Mouse (Mus musculus) hindbrain, postnatal 0 days (tissue): ENCODE results near the gene Smim17. TPM values are rescaled to one million over a fixed set of nuclear protein-coding genes. Genes with fewer than 3 reads are reported as not detected.
A peak's percentile ranks its signal among the peaks of the same experiment; 100 is the strongest.

ENCODE experiments used
- ATAC-seq: fragments of 200-750 bp; cut with Nextera tagmentation; 2 replicates; pipeline ENCODE4 v1.8.0; 2017; ENCODE audit warnings: mild to moderate bottlenecking, moderate TSS enrichment, moderate library complexity
- DNase-seq: peaks from one replicate; pipeline ENCODE4 v3.0.0-alpha.2; 2015; ENCODE audit warnings: low spot score
- H3K27ac ChIP-seq: fragments of 300-500 bp; sonication (generic); 2 replicates; pipeline ENCODE4 v1.5.1; 2014; ENCODE audit warnings: mild to moderate bottlenecking
- H3K27me3 ChIP-seq: fragments of 300-500 bp; sonication (generic); 2 replicates; pipeline ENCODE4 v1.6.1; 2014; ENCODE audit warnings: low read length, mixed read lengths; ENCODE audit not compliant: insufficient read depth
- H3K36me3 ChIP-seq: fragments of 300-500 bp; sonication (generic); 2 replicates; pipeline ENCODE4 v1.6.1; 2014; ENCODE audit warnings: low read length, mixed read lengths; ENCODE audit not compliant: insufficient read depth
- H3K4me1 ChIP-seq: fragments of 300-500 bp; sonication (generic); 2 replicates; pipeline ENCODE4 v1.6.1; 2014; ENCODE audit warnings: antibody characterized with exemption, low read length, mixed read lengths; ENCODE audit not compliant: insufficient read depth
- H3K4me2 ChIP-seq: fragments of 300-500 bp; sonication (generic); 2 replicates; pipeline ENCODE4 v1.6.1; 2014; ENCODE audit warnings: low read depth, mild to moderate bottlenecking, low read length, moderate library complexity, mixed read lengths
- H3K4me3 ChIP-seq: fragments of 300-500 bp; sonication (generic); 2 replicates; pipeline ENCODE4 v1.5.1; 2014; ENCODE audit warnings: low read length
- H3K9ac ChIP-seq: fragments of 300-500 bp; sonication (generic); replicated peaks from 2 replicates; pipeline ENCODE4 v1.6.1; 2014; ENCODE audit warnings: mild to moderate bottlenecking, low read length, moderate library complexity, mixed read lengths
- H3K9me3 ChIP-seq: fragments of 300-500 bp; sonication (generic); 2 replicates; pipeline ENCODE4 v1.6.1; 2016; ENCODE audit warnings: low read length, mixed read lengths
- CTCF ChIP-seq: IDR thresholded peaks from 2 replicates; pipeline ENCODE4 v1.5.1; 2016; ENCODE audit warnings: antibody characterized with exemption, control low read depth, low read depth
- WGBS: fragments of 180-500 bp; shearing (Covaris S2); extraction: QIAGEN DNeasy Blood & Tissue Kit; methylation state at CpG from one replicate; pipeline ENCODE4 v1.1.7; 2014; 5-methylcytosine and 5-hydroxymethylcytosine counted together
- polyA plus RNA-seq: library from polyadenylated mRNA; unstranded; fragments of >200 nt; fragmentation: Nextera tagmentation; extraction: Ambion mirVana; gene quantifications from 2 replicates; pipeline ENCODE4 v1.2.1, GENCODE M21; 2015
- total RNA-seq: library from RNA; depleted of rRNA; stranded (reverse); fragments of >200 nt; gene quantifications from 2 replicates; pipeline ENCODE4 v1.2.3, GENCODE M21; 2014

Smim17 gene
- total and polyA plus RNA-seq, 2 experiments from 2014 or later = 7.7 to 16.9 TPM

DNA sequence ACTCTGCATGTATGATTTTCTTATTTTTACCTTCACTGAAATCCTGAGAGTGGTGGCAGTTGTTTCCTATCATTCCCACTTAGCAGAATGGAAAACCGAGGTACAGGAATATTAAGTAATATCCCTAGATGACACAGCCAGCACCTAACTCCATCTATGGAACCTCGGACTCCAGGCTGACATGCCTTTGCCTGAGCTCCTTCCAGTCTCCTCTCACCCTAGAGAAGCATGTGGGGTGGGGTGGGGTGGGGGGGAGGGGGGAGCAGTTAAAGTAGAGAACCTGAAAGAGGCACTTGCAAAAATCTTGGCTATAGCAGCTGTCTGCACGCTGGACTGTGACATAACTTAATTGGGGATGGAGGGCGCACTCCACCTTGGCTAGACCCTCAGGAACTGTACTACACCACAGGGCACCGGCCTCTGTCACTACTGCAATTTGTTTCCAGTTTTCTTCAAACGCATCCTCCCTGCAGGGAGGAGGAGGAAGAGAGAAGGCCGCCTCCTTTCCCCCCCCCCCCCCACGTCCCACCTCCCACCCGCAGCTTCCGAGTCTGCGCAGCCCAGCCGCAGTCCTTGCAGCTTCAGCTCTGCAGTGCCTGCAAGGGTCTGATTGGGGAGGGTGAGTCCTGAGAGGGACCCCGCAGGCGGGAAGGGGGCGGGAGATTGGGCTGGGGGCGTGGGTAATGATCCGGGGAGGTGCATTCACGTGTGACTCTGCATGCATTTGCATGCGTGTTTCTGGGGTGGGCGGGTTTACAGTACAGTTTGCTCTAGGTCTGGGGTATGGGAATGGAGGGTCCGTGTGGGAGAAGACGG is 16.3 kb downstream of the Smim17 start:
- H3K9ac ChIP-seq = peak overlapping the region; percentile 48
- peak overlapping the region; percentile 39 for H3K4me3 ChIP-seq
- no peak for TF ChIP-seq CTCF
- DNase-seq = peak; percentile 76
- no peaks in the 10 kb centered on the region for H3K9me3 ChIP-seq
- H3K36me3 ChIP-seq = no peaks in the 10 kb centered on the region
- WGBS = 9% methylated on average over 18 of the region's 22 CpGs
- peak overlapping the region; percentile 53 for H3K4me2 ChIP-seq
- H3K27ac ChIP-seq = peak overlapping the region; percentile 36; the same call in 1 of the 2 replicates
- H3K27me3 ChIP-seq = no peaks in the 10 kb centered on the region
- ATAC-seq = peak; percentile 94
- H3K4me1 ChIP-seq = no peaks in the 10 kb centered on the region

DNA sequence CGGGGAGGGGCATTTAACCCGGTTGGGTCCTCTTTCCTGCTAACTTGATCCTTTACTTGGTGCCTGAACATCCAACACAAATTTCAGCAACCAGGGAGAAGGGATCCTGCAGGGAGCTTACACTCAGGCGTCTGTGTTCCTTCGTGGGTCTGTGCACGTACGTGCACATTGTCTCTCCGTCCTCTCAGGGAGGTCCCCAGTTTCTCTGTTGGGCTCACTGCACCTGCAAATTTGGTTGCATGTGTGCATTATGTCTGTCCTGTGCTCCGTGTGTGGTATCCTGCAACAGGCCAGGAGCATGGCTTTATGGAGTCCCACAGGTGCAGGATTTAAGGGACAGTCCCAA is 16.9 kb downstream of the Smim17 start:
- Histone ChIP-seq H3K4me3 (peak overlapping the region; percentile 39), H3K4me2 (peak overlapping the region; percentile 53), H3K9me3 (no peaks in the 10 kb centered on the region), H3K27ac (peak overlapping the region; percentile 36; the same call in 1 of the 2 replicates), H3K27me3 (no peaks in the 10 kb centered on the region), H3K9ac (peak overlapping the region; percentile 48), H3K36me3 (no peaks in the 10 kb centered on the region), H3K4me1 (no peaks in the 10 kb centered on the region)
- ATAC-seq = peak; percentile 69
- TF ChIP-seq CTCF = no peak
- peak; percentile 4 for DNase-seq
- 12% methylated on average over 8 of the region's 8 CpGs for WGBS

DNA sequence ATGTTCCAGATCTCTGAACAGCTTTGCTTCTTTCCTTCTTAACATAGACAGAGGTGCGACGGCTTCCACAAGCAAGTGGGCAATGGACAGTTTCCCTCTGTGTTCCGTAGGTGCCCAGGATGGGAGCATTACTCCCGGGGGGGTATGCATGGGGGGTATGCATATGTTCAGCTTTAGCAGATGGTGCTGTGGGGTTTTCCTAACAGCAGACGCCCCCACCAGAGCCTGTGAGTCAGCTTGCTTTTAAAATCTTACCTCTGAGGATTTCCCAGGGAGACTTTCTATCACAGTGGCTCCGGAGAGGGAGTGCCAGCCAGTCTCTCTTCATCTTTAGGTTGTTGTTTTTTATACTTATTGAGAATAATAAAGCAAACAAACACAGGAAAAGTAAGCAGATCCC is 21.4 kb downstream of the Smim17 start:
- Histone ChIP-seq H3K27ac (no peak overlapping the region), H3K36me3 (no peaks in the 10 kb centered on the region), H3K9me3 (no peaks in the 10 kb centered on the region), H3K9ac (no peak overlapping the region), H3K27me3 (no peaks in the 10 kb centered on the region), H3K4me3 (no peak overlapping the region), H3K4me1 (no peaks in the 10 kb centered on the region), H3K4me2 (no peak overlapping the region)
- ATAC-seq = no peak
- no peak for DNase-seq
- 78% methylated on average over 6 of the region's 6 CpGs for WGBS
- no peak for TF ChIP-seq CTCF

DNA sequence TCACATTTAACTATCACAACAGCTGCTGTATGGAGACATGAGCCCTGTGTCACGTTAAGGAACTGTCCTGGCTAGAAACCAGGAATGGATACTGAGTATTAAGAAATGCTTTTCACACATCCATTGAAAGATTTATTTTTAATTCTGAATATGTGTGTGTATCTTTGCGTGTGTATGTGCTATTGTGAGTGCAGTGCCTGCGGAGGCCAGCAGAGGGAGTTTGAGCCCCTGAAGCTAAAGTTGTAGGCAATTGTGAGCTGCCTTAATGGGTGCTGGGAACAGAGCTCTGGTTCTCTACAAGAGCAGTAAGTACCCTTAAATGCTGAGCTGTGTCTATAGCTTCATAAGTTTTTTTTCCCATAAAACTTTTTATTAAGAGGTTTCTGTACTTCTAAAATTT is 30.9 kb downstream of the Smim17 start:
- Histone ChIP-seq H3K4me1 (no peaks in the 10 kb centered on the region), H3K27me3 (no peaks in the 10 kb centered on the region), H3K9me3 (peaks cover 4% of the 10 kb centered on the region; the same call in 1 of the 2 replicates), H3K27ac (no peak overlapping the region), H3K9ac (no peak overlapping the region), H3K4me3 (no peak overlapping the region), H3K4me2 (no peak overlapping the region), H3K36me3 (no peaks in the 10 kb centered on the region)
- DNase-seq (no peak), ATAC-seq (no peak)
- 85% methylated on average over 3 of the region's 3 CpGs for WGBS
- peak; percentile 34 for TF ChIP-seq CTCF

DNA sequence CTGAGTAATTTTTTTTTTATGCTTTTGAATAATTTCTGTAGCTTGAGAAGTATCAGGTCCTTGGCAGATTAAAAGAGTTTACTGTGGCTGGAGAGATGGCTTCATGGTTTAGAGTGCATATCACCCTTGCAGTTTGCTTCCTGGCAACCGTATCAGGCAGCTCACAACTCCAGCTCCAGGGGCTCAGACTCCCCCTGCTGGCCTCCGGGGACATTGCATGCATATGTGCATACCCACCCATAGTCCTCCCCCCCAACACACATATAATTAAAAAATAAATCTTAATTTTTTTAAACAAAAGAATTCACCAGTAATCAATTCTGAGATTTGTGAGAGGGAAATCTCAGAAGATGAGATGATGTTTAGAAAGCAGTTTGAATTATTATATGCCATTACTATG is 31.8 kb downstream of the Smim17 start:
- Histone ChIP-seq H3K4me3 (no peak overlapping the region), H3K9ac (no peak overlapping the region), H3K27ac (no peak overlapping the region), H3K4me2 (no peak overlapping the region), H3K4me1 (no peaks in the 10 kb centered on the region), H3K36me3 (no peaks in the 10 kb centered on the region), H3K9me3 (peaks cover 4% of the 10 kb centered on the region; the same call in 1 of the 2 replicates), H3K27me3 (no peaks in the 10 kb centered on the region)
- DNase-seq (no peak), ATAC-seq (no peak)
- TF ChIP-seq CTCF = peak; percentile 50
- 37% methylated on average over 2 of the region's 2 CpGs for WGBS

DNA sequence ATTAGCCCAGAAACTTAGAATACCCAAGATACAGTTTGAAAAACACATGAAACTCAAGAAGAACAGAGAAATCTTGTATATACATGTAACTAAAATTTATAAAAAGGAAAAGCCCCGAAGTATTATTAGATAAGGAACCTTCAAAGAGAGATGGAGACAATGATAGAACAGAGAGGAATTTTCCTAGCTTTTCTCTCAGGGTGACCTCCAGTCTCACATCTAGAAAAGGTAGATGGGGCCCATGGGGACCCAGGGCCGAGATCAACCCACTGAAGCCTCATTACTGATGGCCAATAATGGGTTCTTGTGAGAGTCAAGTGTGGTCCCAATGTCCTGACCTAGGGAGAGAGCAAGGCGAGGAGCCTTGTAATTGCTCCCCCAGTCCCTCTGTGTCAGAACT is 39.9 kb downstream of the Smim17 start, which contains the start of gene Olfr1344:
Gene Olfr1344, plus strand, starts transcription at position 301 of the 400 bp plus-strand sequence.
- no peaks in the 10 kb centered on the region for H3K27me3 ChIP-seq
- H3K4me3 ChIP-seq = no peak within 1 kb of the TSS
- no peak within 1 kb of the TSS for H3K27ac ChIP-seq
- no peak within 1 kb of the TSS for H3K4me2 ChIP-seq
- whole genome bisulfite sequencing = 79% methylated on average over 3 of the region's 3 CpGs
- H3K36me3 ChIP-seq = no peaks in the 10 kb centered on the region
- no peak for ATAC-seq
- TF ChIP-seq CTCF = no peak
- DNase-seq = no peak
- no peaks in the 10 kb centered on the region for H3K9me3 ChIP-seq
- no peak within 1 kb of the TSS for H3K9ac ChIP-seq
- no peaks in the 10 kb centered on the region for H3K4me1 ChIP-seq

DNA sequence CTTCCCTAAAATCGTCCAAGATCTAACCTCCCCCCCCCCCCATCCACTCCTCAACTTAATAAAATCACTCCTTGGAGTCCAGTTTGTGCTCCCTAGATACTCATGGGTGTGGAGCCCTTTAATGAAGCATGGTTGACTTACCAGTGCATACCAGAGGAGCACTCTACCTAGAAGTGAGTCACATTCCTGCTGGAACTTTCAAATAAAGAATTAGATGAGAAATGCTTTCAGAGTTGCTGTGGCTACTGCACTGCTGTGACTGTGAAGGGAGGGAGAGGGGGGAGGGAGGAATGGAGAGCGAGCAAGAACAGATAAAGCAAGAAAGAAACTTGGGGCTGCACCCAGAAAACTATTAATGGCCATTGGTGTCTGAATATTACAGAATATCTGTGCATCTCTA is 42.7 kb downstream of the Smim17 start:
- H3K9me3 ChIP-seq = no peaks in the 10 kb centered on the region
- no peaks in the 10 kb centered on the region for H3K4me1 ChIP-seq
- H3K36me3 ChIP-seq = no peaks in the 10 kb centered on the region
- WGBS = 33% methylated on average over 2 of the region's 2 CpGs
- TF ChIP-seq CTCF = no peak
- no peak for DNase-seq
- H3K27ac ChIP-seq = no peak overlapping the region
- no peaks in the 10 kb centered on the region for H3K27me3 ChIP-seq
- no peak for ATAC-seq
- H3K9ac ChIP-seq = no peak overlapping the region
- no peak overlapping the region for H3K4me2 ChIP-seq
- no peak overlapping the region for H3K4me3 ChIP-seq
